Mouse (Mus musculus) myocyte (in vitro differentiated cells): Measurements from ENCODE around the gene Col2a1. TPM values are rescaled to one million over a fixed set of nuclear protein-coding genes. Genes with fewer than 3 reads are reported as not detected.

Source experiments
- H3K27me3 ChIP-seq: one replicate; pipeline ENCODE4 v1.6.1; 2011; ENCODE audit not compliant: control insufficient read depth, insufficient read depth, insufficient read length
- H3K36me3 ChIP-seq: one replicate; pipeline ENCODE4 v1.6.1; 2011; ENCODE audit not compliant: control insufficient read depth, insufficient read depth
- H3K4me2 ChIP-seq: one replicate; pipeline ENCODE4 v1.6.1; 2011; ENCODE audit warnings: low read depth, control low read depth
- H3K4me3 ChIP-seq: one replicate; pipeline ENCODE4 v1.5.1; 2011; ENCODE audit warnings: mild to moderate bottlenecking, control low read depth, moderate library complexity
- H3K79me2 ChIP-seq: one replicate; pipeline ENCODE4 v1.6.1; 2011; ENCODE audit not compliant: control insufficient read depth, insufficient read depth
- H3ac ChIP-seq: one replicate; pipeline ENCODE4 v1.6.1; 2011; ENCODE audit not compliant: control insufficient read depth, insufficient read length
- CEBPB ChIP-seq: IDR thresholded peaks from 2 replicates; pipeline ENCODE4 v1.6.1; 2011; ENCODE audit warnings: mild to moderate bottlenecking, moderate library complexity; ENCODE audit not compliant: poor library complexity, insufficient read depth, severe bottlenecking
- E2F4 ChIP-seq: IDR thresholded peaks from one replicate; pipeline ENCODE4 v1.6.1; 2011; ENCODE audit warnings: mild to moderate bottlenecking, control low read depth, moderate library complexity; ENCODE audit not compliant: insufficient read depth
- MAX ChIP-seq: IDR thresholded peaks from one replicate; pipeline ENCODE4 v1.6.1; 2011; ENCODE audit warnings: low read depth, mild to moderate bottlenecking, control low read depth
- MYOD1 ChIP-seq, 3 experiments: IDR thresholded peaks; one replicate each; pipeline ENCODE4 v1.6.1; 2011; ENCODE audit warnings: control low read depth in 2 of 3, low read depth in 2 of 3, mild to moderate bottlenecking in 2 of 3, moderate library complexity in 1 of 3; ENCODE audit not compliant: insufficient read length in 2 of 3, control insufficient read depth in 1 of 3
- MYOG ChIP-seq, 3 experiments: IDR thresholded peaks; one replicate each; pipeline ENCODE4 v1.6.1; 2011; ENCODE audit warnings: control low read depth in 2 of 3, low read depth in 2 of 3, mild to moderate bottlenecking in 2 of 3; ENCODE audit not compliant: insufficient read length in 2 of 3, control insufficient read depth in 1 of 3, insufficient read depth in 1 of 3
- POLR2A ChIP-seq: IDR thresholded peaks from one replicate; pipeline ENCODE4 v1.6.1; 2011; ENCODE audit warnings: low read depth, mild to moderate bottlenecking, control low read depth, moderate library complexity; ENCODE audit not compliant: insufficient read length
- POLR2AphosphoS2 ChIP-seq: IDR thresholded peaks from one replicate; pipeline ENCODE4 v1.6.1; 2011; ENCODE audit warnings: low read depth, control low read depth; ENCODE audit not compliant: insufficient read length
- REST ChIP-seq: IDR thresholded peaks from one replicate; pipeline ENCODE4 v1.6.1; 2011; ENCODE audit warnings: mild to moderate bottlenecking, control low read depth, moderate library complexity; ENCODE audit not compliant: insufficient read depth, insufficient read length
- SRF ChIP-seq: IDR thresholded peaks from one replicate; pipeline ENCODE4 v1.6.1; 2011; ENCODE audit warnings: low read depth; ENCODE audit not compliant: control insufficient read depth, insufficient read length
- TCF12 ChIP-seq: IDR thresholded peaks from one replicate; pipeline ENCODE4 v1.6.1; 2011; ENCODE audit warnings: mild to moderate bottlenecking, control low read depth; ENCODE audit not compliant: poor library complexity, insufficient read depth, severe bottlenecking
- TCF3 ChIP-seq: IDR thresholded peaks from one replicate; pipeline ENCODE4 v1.6.1; 2011; ENCODE audit warnings: low read depth, control low read depth; ENCODE audit not compliant: insufficient read length
- USF1 ChIP-seq: IDR thresholded peaks from one replicate; pipeline ENCODE4 v1.6.1; 2011; ENCODE audit warnings: low read depth, mild to moderate bottlenecking, control low read depth, moderate library complexity
- polyA plus RNA-seq: library from polyadenylated mRNA; unstranded; fragments of >200 nt; fragmentation: generic; extraction: Trizol; gene quantifications from one replicate; pipeline ENCODE4 v1.2.1, GENCODE M21; 2012; ENCODE audit warnings: missing spikeins

Col2a1 gene
- 0.01 TPM for polyA plus RNA-seq

DNA sequence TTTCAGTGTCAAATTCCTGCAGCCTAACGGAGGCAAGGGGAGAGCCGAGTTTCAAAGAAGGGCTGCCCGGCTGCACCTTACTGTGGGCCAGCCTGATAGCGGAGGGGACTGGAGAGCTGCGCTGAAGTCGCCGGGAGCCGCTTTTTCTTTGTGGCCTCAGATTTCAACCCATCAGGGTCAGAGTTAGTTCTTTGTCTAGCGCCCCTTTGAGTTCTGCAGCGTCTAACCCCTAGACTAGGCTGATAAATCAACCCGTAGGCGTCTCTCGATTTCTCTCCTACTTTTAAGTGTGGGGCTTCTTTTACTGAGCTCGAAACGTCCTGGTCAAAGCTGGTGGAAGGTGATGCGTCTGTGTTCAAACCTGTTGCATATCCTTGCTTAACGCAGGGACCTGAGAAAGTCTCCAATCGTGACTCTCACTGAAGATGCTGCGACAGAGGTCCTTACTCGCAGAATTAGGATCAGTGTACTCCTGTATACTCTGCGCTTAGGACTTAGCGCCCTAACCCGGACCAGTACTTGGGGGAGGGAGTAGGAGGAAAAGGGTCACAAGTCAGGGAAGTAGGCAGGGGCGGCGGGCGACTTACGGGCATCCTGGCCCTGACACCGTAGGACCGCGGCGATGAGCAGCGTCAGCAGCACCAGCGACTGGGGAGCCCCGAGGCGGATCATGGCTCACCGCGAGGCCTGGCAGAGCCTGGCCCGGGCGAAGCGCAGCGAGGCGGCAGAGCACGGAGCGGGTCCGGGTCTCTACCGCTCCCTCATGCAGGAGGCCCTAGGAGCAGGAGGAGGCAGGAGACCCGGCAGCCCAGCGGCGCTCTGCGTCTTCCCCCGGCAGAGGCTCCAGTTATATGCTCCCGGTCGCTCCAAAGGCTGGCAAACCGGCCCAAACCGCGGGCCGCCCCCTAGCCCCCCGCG, at the start of gene Col2a1:
Gene Col2a1, minus strand, starts transcription at position 874 of the 918 bp plus-strand sequence.
- H3K79me2 ChIP-seq, result no peaks in the 10 kb centered on the region
- no peak within 1 kb of the TSS for H3ac ChIP-seq
- no peak within 1 kb of the TSS for H3K4me2 ChIP-seq
- no peaks in the 10 kb centered on the region for H3K36me3 ChIP-seq
- peaks cover 92% of the 10 kb centered on the region for H3K27me3 ChIP-seq
- H3K4me3 ChIP-seq, result no peak within 1 kb of the TSS
- no peak for TF ChIP-seq SRF
- no peak for TF ChIP-seq CEBPB
- no peak for TF ChIP-seq REST
- no peak for TF ChIP-seq TCF3
- no peak for TF ChIP-seq MAX
- TF ChIP-seq TCF12, result no peak
- TF ChIP-seq POLR2AphosphoS2, result no peak
- TF ChIP-seq MYOD1 (IDR thresholded peaks at IDR 0.05; ENCODE audit: control insufficient read depth in 1 of 3, insufficient read length in 2 of 3, low read depth in 2 of 3), result no peak
- TF ChIP-seq MYOG (IDR thresholded peaks at IDR 0.05; ENCODE audit: control insufficient read depth in 1 of 3, insufficient read depth in 1 of 3, insufficient read length in 2 of 3, low read depth in 2 of 3), result no peak
- no peak for TF ChIP-seq E2F4
- no peak for TF ChIP-seq POLR2A
- no peak for TF ChIP-seq USF1

DNA sequence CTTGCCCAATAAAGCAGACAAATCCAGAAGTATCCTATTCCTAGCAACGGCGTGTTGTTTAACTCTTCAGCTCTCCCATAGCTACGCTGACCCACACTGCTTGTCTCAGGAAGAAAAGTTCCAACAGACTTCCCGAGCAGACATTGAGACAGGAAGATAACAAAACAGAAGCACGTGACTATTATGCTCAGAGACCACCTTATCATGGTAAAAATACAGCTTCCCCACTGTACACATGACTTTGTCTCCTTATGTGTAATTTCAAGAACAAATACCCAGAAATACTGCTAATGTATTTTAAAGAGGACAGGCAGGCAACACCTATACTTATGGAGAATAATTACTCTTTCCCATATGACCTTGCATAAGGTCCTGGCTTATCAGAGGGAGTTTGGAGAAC, 47.2 kb upstream of the Col2a1 start:
- no peak for TF ChIP-seq MYOG (IDR thresholded peaks at IDR 0.05; ENCODE audit: control insufficient read depth in 1 of 3, insufficient read depth in 1 of 3, insufficient read length in 2 of 3, low read depth in 2 of 3)
- no peak for TF ChIP-seq MYOD1 (IDR thresholded peaks at IDR 0.05; ENCODE audit: control insufficient read depth in 1 of 3, insufficient read length in 2 of 3, low read depth in 2 of 3)
- no peak for TF ChIP-seq CEBPB
- TF ChIP-seq E2F4, result no peak
- TF ChIP-seq REST, result no peak
- no peak for TF ChIP-seq TCF3
- TF ChIP-seq POLR2AphosphoS2, result no peak
- no peak for TF ChIP-seq SRF
- no peak for TF ChIP-seq MAX
- no peak for TF ChIP-seq POLR2A
- TF ChIP-seq TCF12, result no peak
- TF ChIP-seq USF1, result no peak
- H3K4me3 ChIP-seq, result no peak overlapping the region
- H3K27me3 ChIP-seq, result no peaks in the 10 kb centered on the region
- H3ac ChIP-seq, result no peak overlapping the region
- peaks cover 51% of the 10 kb centered on the region for H3K36me3 ChIP-seq
- no peak overlapping the region for H3K4me2 ChIP-seq
- no peaks in the 10 kb centered on the region for H3K79me2 ChIP-seq

DNA sequence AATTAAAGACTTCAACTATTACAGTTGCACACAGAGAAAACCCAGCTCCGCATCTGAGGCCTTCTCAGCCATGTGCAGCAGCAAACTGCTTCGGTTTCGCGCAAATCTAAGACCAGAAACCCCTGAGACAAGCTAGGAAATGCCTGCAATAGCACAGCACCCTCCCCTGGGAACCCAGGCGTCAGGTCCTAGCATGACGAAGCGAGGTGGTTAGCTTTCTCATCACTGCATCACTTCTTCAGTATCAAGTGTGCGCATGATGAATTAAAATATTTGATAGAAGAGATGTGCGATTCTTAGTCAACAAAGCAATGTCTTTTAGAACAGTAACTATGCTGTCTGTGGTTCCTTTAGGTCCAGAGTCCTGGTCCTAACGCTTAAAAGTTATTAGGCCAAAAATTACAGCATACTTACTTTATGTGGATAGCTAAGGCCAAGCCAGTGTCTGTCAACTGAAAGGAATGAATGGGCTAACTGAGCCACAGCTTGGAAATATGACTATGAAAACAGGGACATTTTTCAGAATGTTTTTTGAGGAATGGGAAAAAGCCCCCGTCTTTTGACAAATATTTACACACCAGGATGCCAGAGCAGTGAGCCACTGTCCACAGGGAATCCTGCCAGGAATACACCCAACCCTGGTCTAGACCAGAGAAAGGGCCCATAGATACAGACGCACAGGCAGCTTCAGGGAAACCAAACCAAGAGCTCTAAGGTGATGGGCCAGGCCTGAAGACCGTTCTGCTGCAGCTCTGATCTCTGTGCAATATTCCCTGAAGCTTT, 44.6 kb upstream of the Col2a1 start:
- H3K27me3 ChIP-seq, result no peaks in the 10 kb centered on the region
- H3K4me2 ChIP-seq, result peak overlapping the region; percentile 35
- H3K36me3 ChIP-seq, result peaks cover 58% of the 10 kb centered on the region
- TF ChIP-seq REST (no peak), MYOG (IDR thresholded peaks at IDR 0.05; ENCODE audit: control insufficient read depth in 1 of 3, insufficient read depth in 1 of 3, insufficient read length in 2 of 3, low read depth in 2 of 3) (no peak), E2F4 (no peak), TCF12 (no peak), CEBPB (no peak), POLR2AphosphoS2 (no peak), SRF (no peak), TCF3 (no peak), POLR2A (no peak), MAX (no peak), MYOD1 (IDR thresholded peaks at IDR 0.05; ENCODE audit: control insufficient read depth in 1 of 3, insufficient read length in 2 of 3, low read depth in 2 of 3) (no peak), USF1 (no peak)
- H3K79me2 ChIP-seq, result no peaks in the 10 kb centered on the region
- no peak overlapping the region for H3K4me3 ChIP-seq
- no peak overlapping the region for H3ac ChIP-seq

DNA sequence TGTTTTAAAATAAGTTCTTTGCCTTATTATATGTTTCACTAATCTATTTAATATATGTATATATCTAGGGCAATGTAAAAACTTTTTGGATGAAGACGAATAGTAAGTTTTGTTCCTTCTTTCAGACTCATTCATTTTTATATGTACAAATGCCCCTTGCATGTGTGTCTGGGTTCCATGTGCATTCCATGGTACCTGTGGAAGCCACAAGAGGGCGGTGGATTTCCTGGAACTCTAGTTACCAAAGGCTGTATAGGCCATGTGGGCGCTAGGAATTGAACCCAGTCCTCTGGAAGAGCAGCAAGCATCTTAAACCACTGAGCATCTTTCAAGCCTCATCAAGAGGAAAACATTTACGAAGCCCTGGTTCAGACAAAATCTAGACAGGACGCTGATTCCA, 39.9 kb upstream of the Col2a1 start:
- H3K4me2 ChIP-seq, result no peak overlapping the region
- no peak for TF ChIP-seq POLR2AphosphoS2
- no peak for TF ChIP-seq MYOG (IDR thresholded peaks at IDR 0.05; ENCODE audit: control insufficient read depth in 1 of 3, insufficient read depth in 1 of 3, insufficient read length in 2 of 3, low read depth in 2 of 3)
- no peak for TF ChIP-seq USF1
- no peak for TF ChIP-seq TCF12
- TF ChIP-seq TCF3, result no peak
- no peak for TF ChIP-seq MAX
- TF ChIP-seq E2F4, result no peak
- TF ChIP-seq SRF, result no peak
- TF ChIP-seq REST, result no peak
- TF ChIP-seq CEBPB, result no peak
- TF ChIP-seq MYOD1 (IDR thresholded peaks at IDR 0.05; ENCODE audit: control insufficient read depth in 1 of 3, insufficient read length in 2 of 3, low read depth in 2 of 3), result no peak
- TF ChIP-seq POLR2A, result no peak
- H3K79me2 ChIP-seq, result no peaks in the 10 kb centered on the region
- no peak overlapping the region for H3ac ChIP-seq
- peaks cover 77% of the 10 kb centered on the region for H3K36me3 ChIP-seq
- H3K4me3 ChIP-seq, result no peak overlapping the region
- no peaks in the 10 kb centered on the region for H3K27me3 ChIP-seq
